Mouse (Mus musculus): ENCODE data around the gene Tmem150a. TPM values are rescaled to one million over a fixed set of nuclear protein-coding genes. Genes with fewer than 3 reads are reported as not detected.

The Tmem150a gene
- 18.3 and 18.7 TPM in 2 replicates for polyA plus RNA-seq (2014; fragmentation: Nextera tagmentation; extraction: Ambion mirVana)

GRCm38 (mm10) chr6:72355066-72355911 lies at the start of gene Tmem150a:
Gene Tmem150a, plus strand, starts transcription at chr6:72355447.
- no peak within 1 kb of the TSS for H3K27ac ChIP-seq (ENCODE audit: low read depth, low read length)
- ATAC-seq (ENCODE audit: low FRiP score, low TSS enrichment), result peak; percentile 88
- peak within 1 kb of the TSS; percentile 59 for H3K4me3 ChIP-seq (ENCODE audit: low read length)
- H3K4me2 ChIP-seq (replicated peaks; ENCODE audit: low read depth, low read length), result peak within 1 kb of the TSS; percentile 88
- under 1% methylated on average over 71 of the region's 71 CpGs for WGBS
- H3K9ac ChIP-seq (ENCODE audit: low read depth, low read length), result peak within 1 kb of the TSS; percentile 50
- H3K9me3 ChIP-seq (ENCODE audit: control insufficient read depth, low read length), result no peaks in the 10 kb centered on the region
- peaks cover 31% of the 10 kb centered on the region for H3K36me3 ChIP-seq (ENCODE audit: control insufficient read depth, insufficient read depth, low read length)
- H3K4me1 ChIP-seq (ENCODE audit: control insufficient read depth, insufficient read depth, low read length), result peaks cover 1% of the 10 kb centered on the region; the same call in 1 of the 2 replicates
- H3K27me3 ChIP-seq (ENCODE audit: control insufficient read depth, insufficient read depth, low read length), result no peaks in the 10 kb centered on the region

GRCm38 (mm10) chr6:72312198-72312597 lies 43.0 kb upstream of the Tmem150a start:
- Histone ChIP-seq H3K9me3 (ENCODE audit: control insufficient read depth, low read length) (no peaks in the 10 kb centered on the region), H3K4me2 (replicated peaks; ENCODE audit: low read depth, low read length) (no peak overlapping the region), H3K27ac (ENCODE audit: low read depth, low read length) (no peak overlapping the region), H3K36me3 (ENCODE audit: control insufficient read depth, insufficient read depth, low read length) (peaks cover 14% of the 10 kb centered on the region; the same call in 1 of the 2 replicates), H3K4me3 (ENCODE audit: low read length) (no peak overlapping the region), H3K4me1 (ENCODE audit: control insufficient read depth, insufficient read depth, low read length) (no peaks in the 10 kb centered on the region), H3K9ac (ENCODE audit: low read depth, low read length) (no peak overlapping the region), H3K27me3 (ENCODE audit: control insufficient read depth, insufficient read depth, low read length) (no peaks in the 10 kb centered on the region)
- WGBS, result 92% methylated on average over 3 of the region's 3 CpGs
- ATAC-seq (ENCODE audit: low FRiP score, low TSS enrichment), result no peak

GRCm38 (mm10) chr6:72313124-72313867 lies 42.0 kb upstream of the Tmem150a start:
- Histone ChIP-seq H3K4me1 (ENCODE audit: control insufficient read depth, insufficient read depth, low read length) (no peaks in the 10 kb centered on the region), H3K9ac (ENCODE audit: low read depth, low read length) (no peak overlapping the region), H3K4me2 (replicated peaks; ENCODE audit: low read depth, low read length) (no peak overlapping the region), H3K27ac (ENCODE audit: low read depth, low read length) (no peak overlapping the region), H3K4me3 (ENCODE audit: low read length) (no peak overlapping the region), H3K27me3 (ENCODE audit: control insufficient read depth, insufficient read depth, low read length) (no peaks in the 10 kb centered on the region), H3K36me3 (ENCODE audit: control insufficient read depth, insufficient read depth, low read length) (peaks cover 25% of the 10 kb centered on the region), H3K9me3 (ENCODE audit: control insufficient read depth, low read length) (no peaks in the 10 kb centered on the region)
- WGBS, result 87% methylated on average over 11 of the region's 11 CpGs
- no peak for ATAC-seq (ENCODE audit: low FRiP score, low TSS enrichment)

GRCm38 (mm10) chr6:72315384-72315783 lies 39.9 kb upstream of the Tmem150a start:
- no peak overlapping the region for H3K9ac ChIP-seq (ENCODE audit: low read depth, low read length)
- no peak overlapping the region for H3K4me2 ChIP-seq (replicated peaks; ENCODE audit: low read depth, low read length)
- ATAC-seq (ENCODE audit: low FRiP score, low TSS enrichment), result no peak
- H3K36me3 ChIP-seq (ENCODE audit: control insufficient read depth, insufficient read depth, low read length), result peaks cover 46% of the 10 kb centered on the region
- no peak overlapping the region for H3K4me3 ChIP-seq (ENCODE audit: low read length)
- no peaks in the 10 kb centered on the region for H3K4me1 ChIP-seq (ENCODE audit: control insufficient read depth, insufficient read depth, low read length)
- no peaks in the 10 kb centered on the region for H3K27me3 ChIP-seq (ENCODE audit: control insufficient read depth, insufficient read depth, low read length)
- 78% methylated on average over 2 of the region's 2 CpGs for WGBS
- H3K9me3 ChIP-seq (ENCODE audit: control insufficient read depth, low read length), result no peaks in the 10 kb centered on the region
- no peak overlapping the region for H3K27ac ChIP-seq (ENCODE audit: low read depth, low read length)

GRCm38 (mm10) chr6:72316044-72316443 lies 39.2 kb upstream of the Tmem150a start:
- no peaks in the 10 kb centered on the region for H3K27me3 ChIP-seq (ENCODE audit: control insufficient read depth, insufficient read depth, low read length)
- H3K27ac ChIP-seq (ENCODE audit: low read depth, low read length), result no peak overlapping the region
- H3K9me3 ChIP-seq (ENCODE audit: control insufficient read depth, low read length), result no peaks in the 10 kb centered on the region
- no peaks in the 10 kb centered on the region for H3K4me1 ChIP-seq (ENCODE audit: control insufficient read depth, insufficient read depth, low read length)
- no peak overlapping the region for H3K4me3 ChIP-seq (ENCODE audit: low read length)
- no peak overlapping the region for H3K9ac ChIP-seq (ENCODE audit: low read depth, low read length)
- no peak overlapping the region for H3K4me2 ChIP-seq (replicated peaks; ENCODE audit: low read depth, low read length)
- H3K36me3 ChIP-seq (ENCODE audit: control insufficient read depth, insufficient read depth, low read length), result peaks cover 52% of the 10 kb centered on the region
- 69% methylated on average over 1 of the region's 1 CpGs for WGBS
- ATAC-seq (ENCODE audit: low FRiP score, low TSS enrichment), result no peak

GRCm38 (mm10) chr6:72318440-72318839 lies 36.8 kb upstream of the Tmem150a start:
- no peaks in the 10 kb centered on the region for H3K4me1 ChIP-seq (ENCODE audit: control insufficient read depth, insufficient read depth, low read length)
- H3K36me3 ChIP-seq (ENCODE audit: control insufficient read depth, insufficient read depth, low read length), result peaks cover 68% of the 10 kb centered on the region
- WGBS, result 86% methylated on average over 5 of the region's 5 CpGs
- no peaks in the 10 kb centered on the region for H3K27me3 ChIP-seq (ENCODE audit: control insufficient read depth, insufficient read depth, low read length)
- H3K4me3 ChIP-seq (ENCODE audit: low read length), result no peak overlapping the region
- no peak overlapping the region for H3K9ac ChIP-seq (ENCODE audit: low read depth, low read length)
- no peak overlapping the region for H3K27ac ChIP-seq (ENCODE audit: low read depth, low read length)
- no peaks in the 10 kb centered on the region for H3K9me3 ChIP-seq (ENCODE audit: control insufficient read depth, low read length)
- ATAC-seq (ENCODE audit: low FRiP score, low TSS enrichment), result no peak
- no peak overlapping the region for H3K4me2 ChIP-seq (replicated peaks; ENCODE audit: low read depth, low read length)

- H3K9ac ChIP-seq (ENCODE audit: low read depth, low read length), result no peak overlapping the region
- H3K27ac ChIP-seq (ENCODE audit: low read depth, low read length), result no peak overlapping the region
- no peaks in the 10 kb centered on the region for H3K9me3 ChIP-seq (ENCODE audit: control insufficient read depth, low read length)
- H3K4me2 ChIP-seq (replicated peaks; ENCODE audit: low read depth, low read length), result no peak overlapping the region
- no peak overlapping the region for H3K4me3 ChIP-seq (ENCODE audit: low read length)
- WGBS, result 81% methylated on average over 11 of the region's 11 CpGs
- no peak for ATAC-seq (ENCODE audit: low FRiP score, low TSS enrichment)
- H3K27me3 ChIP-seq (ENCODE audit: control insufficient read depth, insufficient read depth, low read length), result no peaks in the 10 kb centered on the region
- H3K4me1 ChIP-seq (ENCODE audit: control insufficient read depth, insufficient read depth, low read length), result no peaks in the 10 kb centered on the region
- H3K36me3 ChIP-seq (ENCODE audit: control insufficient read depth, insufficient read depth, low read length), result peaks cover 74% of the 10 kb centered on the region
Measured at GRCm38 (mm10) chr6:72319019-72319418, 36.2 kb upstream of the Tmem150a start.

- H3K27me3 ChIP-seq (ENCODE audit: control insufficient read depth, insufficient read depth, low read length), result no peaks in the 10 kb centered on the region
- WGBS, result 91% methylated on average over 3 of the region's 3 CpGs
- no peaks in the 10 kb centered on the region for H3K4me1 ChIP-seq (ENCODE audit: control insufficient read depth, insufficient read depth, low read length)
- H3K36me3 ChIP-seq (ENCODE audit: control insufficient read depth, insufficient read depth, low read length), result peaks cover 91% of the 10 kb centered on the region
- no peak overlapping the region for H3K4me3 ChIP-seq (ENCODE audit: low read length)
- H3K9me3 ChIP-seq (ENCODE audit: control insufficient read depth, low read length), result no peaks in the 10 kb centered on the region
- H3K4me2 ChIP-seq (replicated peaks; ENCODE audit: low read depth, low read length), result no peak overlapping the region
- no peak overlapping the region for H3K9ac ChIP-seq (ENCODE audit: low read depth, low read length)
- no peak for ATAC-seq (ENCODE audit: low FRiP score, low TSS enrichment)
- H3K27ac ChIP-seq (ENCODE audit: low read depth, low read length), result no peak overlapping the region
Measured at GRCm38 (mm10) chr6:72322936-72323335, 32.3 kb upstream of the Tmem150a start.
